Mouse (Mus musculus): ENCODE measurements around the gene Cep83. TPM values are rescaled to one million over a fixed set of nuclear protein-coding genes. Genes with fewer than 3 reads are reported as not detected.

Gene Cep83
- polyA plus RNA-seq, 1 experiment = 7.7 TPM

GRCm38 (mm10) chr10:94827890-94828733 is 139.7 kb downstream of the Cep83 start:
- Histone ChIP-seq H3K4me3 (ENCODE audit: control insufficient read depth, insufficient read depth, low read length) (peak overlapping the region; percentile 43), H3K36me3 (ENCODE audit: control insufficient read depth, insufficient read depth, low read length) (no peaks in the 10 kb centered on the region), H3K4me1 (replicated peaks; ENCODE audit: control insufficient read depth, insufficient read depth, low read length) (peaks cover 26% of the 10 kb centered on the region), H3K27me3 (ENCODE audit: control insufficient read depth, insufficient read depth, low read length) (no peaks in the 10 kb centered on the region), H3K27ac (ENCODE audit: control insufficient read depth, insufficient read depth, low read length) (peak overlapping the region; percentile 70)
- DNase-seq = peak; percentile 57
- no peak for TF ChIP-seq CTCF (IDR thresholded peaks at IDR 0.05; ENCODE audit: borderline replicate concordance, control insufficient read depth, extremely low read depth, insufficient read depth, low read length, poor library complexity)
- TF ChIP-seq POLR2A (IDR thresholded peaks at IDR 0.05; ENCODE audit: control insufficient read depth, extremely low read depth, insufficient read depth, low read length, poor library complexity) = no peak
- WGBS = 6% methylated on average over 14 of the region's 14 CpGs

GRCm38 (mm10) chr10:94828734-94829230 is 140.3 kb downstream of the Cep83 start:
- H3K4me1 ChIP-seq (replicated peaks; ENCODE audit: control insufficient read depth, insufficient read depth, low read length) = peaks cover 26% of the 10 kb centered on the region
- H3K36me3 ChIP-seq (ENCODE audit: control insufficient read depth, insufficient read depth, low read length) = no peaks in the 10 kb centered on the region
- DNase-seq = no peak
- H3K27me3 ChIP-seq (ENCODE audit: control insufficient read depth, insufficient read depth, low read length) = no peaks in the 10 kb centered on the region
- H3K27ac ChIP-seq (ENCODE audit: control insufficient read depth, insufficient read depth, low read length) = peak overlapping the region; percentile 70
- TF ChIP-seq POLR2A (IDR thresholded peaks at IDR 0.05; ENCODE audit: control insufficient read depth, extremely low read depth, insufficient read depth, low read length, poor library complexity) (no peak), CTCF (IDR thresholded peaks at IDR 0.05; ENCODE audit: borderline replicate concordance, control insufficient read depth, extremely low read depth, insufficient read depth, low read length, poor library complexity) (no peak)
- H3K4me3 ChIP-seq (ENCODE audit: control insufficient read depth, insufficient read depth, low read length) = peak overlapping the region; percentile 43
- 44% methylated on average over 7 of the region's 7 CpGs for WGBS

- WGBS = 0% methylated on average over 6 of the region's 6 CpGs
- Histone ChIP-seq H3K4me1 (replicated peaks; ENCODE audit: control insufficient read depth, insufficient read depth, low read length) (peaks cover 26% of the 10 kb centered on the region), H3K4me3 (ENCODE audit: control insufficient read depth, insufficient read depth, low read length) (peak overlapping the region; percentile 38), H3K36me3 (ENCODE audit: control insufficient read depth, insufficient read depth, low read length) (no peaks in the 10 kb centered on the region), H3K27ac (ENCODE audit: control insufficient read depth, insufficient read depth, low read length) (peak overlapping the region; percentile 36), H3K27me3 (ENCODE audit: control insufficient read depth, insufficient read depth, low read length) (no peaks in the 10 kb centered on the region)
- TF ChIP-seq CTCF (IDR thresholded peaks at IDR 0.05; ENCODE audit: borderline replicate concordance, control insufficient read depth, extremely low read depth, insufficient read depth, low read length, poor library complexity) (0 out of 2 replicates have a peak, but pooled peaks have one; percentile 31), POLR2A (IDR thresholded peaks at IDR 0.05; ENCODE audit: control insufficient read depth, extremely low read depth, insufficient read depth, low read length, poor library complexity) (peak; percentile 43; the same call in 1 of the 2 replicates)
- peak; percentile 78 for DNase-seq
Observed at GRCm38 (mm10) chr10:94829407-94829806, 141.0 kb downstream of the Cep83 start.

DNA sequence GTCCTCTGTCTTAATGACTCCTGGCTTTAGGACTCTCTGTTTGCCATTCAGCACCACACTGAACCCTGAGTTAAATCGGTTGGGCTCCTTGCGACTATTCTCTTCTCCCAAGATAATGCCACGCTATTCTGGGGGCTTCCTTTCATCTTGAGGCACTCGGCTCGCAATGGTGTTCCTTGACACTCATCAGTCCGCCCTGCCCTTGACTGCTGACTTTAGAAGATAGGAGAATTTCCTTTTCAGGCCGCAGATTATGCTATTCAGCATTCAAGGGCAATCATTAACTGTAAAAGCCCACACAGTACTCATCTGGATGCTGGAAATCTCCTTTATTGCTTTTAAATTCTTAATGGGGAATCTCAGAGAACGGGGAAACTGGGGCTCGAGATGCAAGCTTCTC is 147.4 kb downstream of the Cep83 start:
- no peak for DNase-seq
- TF ChIP-seq CTCF (IDR thresholded peaks at IDR 0.05; ENCODE audit: borderline replicate concordance, control insufficient read depth, extremely low read depth, insufficient read depth, low read length, poor library complexity) (no peak), POLR2A (IDR thresholded peaks at IDR 0.05; ENCODE audit: control insufficient read depth, extremely low read depth, insufficient read depth, low read length, poor library complexity) (no peak)
- WGBS = 96% methylated on average over 9 of the region's 9 CpGs
- H3K27me3 ChIP-seq (ENCODE audit: control insufficient read depth, insufficient read depth, low read length) = no peaks in the 10 kb centered on the region
- no peak overlapping the region for H3K4me3 ChIP-seq (ENCODE audit: control insufficient read depth, insufficient read depth, low read length)
- H3K4me1 ChIP-seq (replicated peaks; ENCODE audit: control insufficient read depth, insufficient read depth, low read length) = no peaks in the 10 kb centered on the region
- no peak overlapping the region for H3K27ac ChIP-seq (ENCODE audit: control insufficient read depth, insufficient read depth, low read length)
- H3K36me3 ChIP-seq (ENCODE audit: control insufficient read depth, insufficient read depth, low read length) = no peaks in the 10 kb centered on the region

Measured in thymus, adult 2 months (tissue).